Mouse (Mus musculus): Measurements from ENCODE around the gene Smoc2. TPM values are rescaled to one million over a fixed set of nuclear protein-coding genes. Genes with fewer than 3 reads are reported as not detected.

Gene Smoc2
- polyA plus RNA-seq, 1 experiment from 2014 or later = 0.92 TPM

DNA sequence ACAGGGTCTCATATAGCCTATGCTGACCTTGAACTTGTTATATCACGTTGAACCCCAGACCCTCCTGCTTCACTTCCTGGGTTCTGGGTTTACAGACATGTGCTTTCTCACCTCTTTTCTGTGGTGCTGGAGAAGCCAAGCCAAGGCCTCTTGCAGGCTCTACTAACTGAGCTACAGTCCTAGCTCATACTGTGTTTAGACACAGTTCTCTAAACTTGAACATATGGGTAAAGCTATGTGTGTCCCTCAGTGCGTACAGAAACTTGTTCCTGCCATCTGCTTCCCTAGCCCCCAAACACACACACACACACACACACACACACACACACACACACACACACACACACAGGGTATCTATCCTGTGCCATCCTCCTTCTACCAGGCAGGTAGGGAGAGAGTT lies 100.2 kb downstream of the Smoc2 start:
- no peak for ATAC-seq (ENCODE audit: low FRiP score, low TSS enrichment)
- WGBS = 94% methylated on average over 2 of the region's 2 CpGs

GRCm38 (mm10) chr17:14379966-14380365 lies 100.7 kb downstream of the Smoc2 start:
- Histone ChIP-seq H3K27me3 (ENCODE audit: control insufficient read depth, insufficient read depth, low read length) (no peaks in the 10 kb centered on the region), H3K4me3 (replicated peaks; ENCODE audit: low read depth, low read length) (no peak overlapping the region), H3K4me2 (ENCODE audit: low read length) (no peak overlapping the region), H3K36me3 (ENCODE audit: control insufficient read depth, insufficient read depth, low read length) (no peaks in the 10 kb centered on the region), H3K27ac (replicated peaks; ENCODE audit: low read depth, low read length) (no peak overlapping the region), H3K9me3 (ENCODE audit: control insufficient read depth, low read length) (no peaks in the 10 kb centered on the region), H3K4me1 (ENCODE audit: control insufficient read depth, insufficient read depth, low read length) (no peaks in the 10 kb centered on the region), H3K9ac (replicated peaks; ENCODE audit: low read length) (no peak overlapping the region)
- WGBS = 91% methylated on average over 3 of the region's 3 CpGs
- DNase-seq (no peak), ATAC-seq (ENCODE audit: low FRiP score, low TSS enrichment) (no peak)

More for the DNA sequence above, 100.2 kb downstream of the Smoc2 start:
- Histone ChIP-seq H3K36me3 (ENCODE audit: control insufficient read depth, insufficient read depth, low read length) (no peaks in the 10 kb centered on the region), H3K9ac (replicated peaks; ENCODE audit: low read length) (no peak overlapping the region), H3K4me2 (ENCODE audit: low read length) (no peak overlapping the region), H3K27me3 (ENCODE audit: control insufficient read depth, insufficient read depth, low read length) (no peaks in the 10 kb centered on the region), H3K9me3 (ENCODE audit: control insufficient read depth, low read length) (no peaks in the 10 kb centered on the region), H3K27ac (replicated peaks; ENCODE audit: low read depth, low read length) (no peak overlapping the region), H3K4me1 (ENCODE audit: control insufficient read depth, insufficient read depth, low read length) (no peaks in the 10 kb centered on the region), H3K4me3 (replicated peaks; ENCODE audit: low read depth, low read length) (no peak overlapping the region)
- DNase-seq = no peak

DNA sequence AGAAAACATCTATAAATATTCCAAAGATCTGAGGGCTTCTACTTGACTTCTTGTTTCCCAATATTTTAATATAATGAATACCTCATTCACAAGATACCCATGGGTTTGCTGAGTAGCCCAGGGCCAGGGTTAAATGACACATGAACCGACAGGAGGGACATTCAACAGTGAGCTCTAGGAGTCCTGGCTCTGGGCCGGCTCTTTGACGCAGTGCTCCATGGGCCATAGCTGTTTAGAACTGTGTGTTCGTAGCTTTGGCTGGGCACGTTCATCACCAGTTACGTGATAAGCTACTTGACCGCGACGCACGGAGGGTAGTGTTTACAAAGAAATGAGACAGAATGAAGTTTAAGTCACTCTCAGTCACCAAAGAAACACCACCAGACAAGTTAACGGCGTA lies 101.2 kb downstream of the Smoc2 start:
- no peak overlapping the region for H3K9ac ChIP-seq (replicated peaks; ENCODE audit: low read length)
- H3K27me3 ChIP-seq (ENCODE audit: control insufficient read depth, insufficient read depth, low read length) = no peaks in the 10 kb centered on the region
- no peaks in the 10 kb centered on the region for H3K36me3 ChIP-seq (ENCODE audit: control insufficient read depth, insufficient read depth, low read length)
- 89% methylated on average over 12 of the region's 12 CpGs for WGBS
- H3K4me1 ChIP-seq (ENCODE audit: control insufficient read depth, insufficient read depth, low read length) = no peaks in the 10 kb centered on the region
- no peak overlapping the region for H3K4me2 ChIP-seq (ENCODE audit: low read length)
- no peak overlapping the region for H3K4me3 ChIP-seq (replicated peaks; ENCODE audit: low read depth, low read length)
- H3K9me3 ChIP-seq (ENCODE audit: control insufficient read depth, low read length) = no peaks in the 10 kb centered on the region
- ATAC-seq (ENCODE audit: low FRiP score, low TSS enrichment) (no peak), DNase-seq (no peak)
- no peak overlapping the region for H3K27ac ChIP-seq (replicated peaks; ENCODE audit: low read depth, low read length)

- Histone ChIP-seq H3K27me3 (ENCODE audit: control insufficient read depth, insufficient read depth, low read length) (no peaks in the 10 kb centered on the region), H3K4me2 (ENCODE audit: low read length) (no peak overlapping the region), H3K9ac (replicated peaks; ENCODE audit: low read length) (no peak overlapping the region), H3K4me1 (ENCODE audit: control insufficient read depth, insufficient read depth, low read length) (no peaks in the 10 kb centered on the region), H3K36me3 (ENCODE audit: control insufficient read depth, insufficient read depth, low read length) (no peaks in the 10 kb centered on the region), H3K27ac (replicated peaks; ENCODE audit: low read depth, low read length) (no peak overlapping the region), H3K4me3 (replicated peaks; ENCODE audit: low read depth, low read length) (no peak overlapping the region), H3K9me3 (ENCODE audit: control insufficient read depth, low read length) (no peaks in the 10 kb centered on the region)
- no peak for ATAC-seq (ENCODE audit: low FRiP score, low TSS enrichment)
- 61% methylated on average over 7 of the region's 7 CpGs for WGBS
- DNase-seq = no peak
These were observed 102.2 kb downstream of the Smoc2 start for GRCm38 (mm10) chr17:14381482-14381881.

DNA sequence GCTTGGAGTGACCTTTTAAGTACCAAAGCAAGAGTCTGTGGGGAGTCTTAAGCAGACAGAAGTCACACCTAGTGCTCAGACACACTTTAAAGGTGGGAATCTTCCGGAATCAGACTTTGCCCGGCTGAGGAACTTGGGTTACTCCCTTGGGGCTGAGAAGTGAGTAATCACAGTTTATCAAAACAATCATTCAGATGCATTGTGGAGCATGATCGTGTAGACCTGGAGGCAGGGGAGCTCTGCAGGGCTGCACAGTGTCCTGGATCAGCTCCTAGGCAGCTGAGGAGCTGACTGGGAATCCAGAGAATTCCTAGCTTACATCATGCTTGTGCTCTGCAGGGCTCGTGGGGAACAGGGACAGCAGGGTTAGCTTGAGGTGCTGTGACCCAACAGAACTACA lies 104.7 kb downstream of the Smoc2 start:
- Histone ChIP-seq H3K4me3 (replicated peaks; ENCODE audit: low read depth, low read length) (no peak overlapping the region), H3K36me3 (ENCODE audit: control insufficient read depth, insufficient read depth, low read length) (no peaks in the 10 kb centered on the region), H3K9ac (replicated peaks; ENCODE audit: low read length) (no peak overlapping the region), H3K9me3 (ENCODE audit: control insufficient read depth, low read length) (no peaks in the 10 kb centered on the region), H3K27me3 (ENCODE audit: control insufficient read depth, insufficient read depth, low read length) (no peaks in the 10 kb centered on the region), H3K4me1 (ENCODE audit: control insufficient read depth, insufficient read depth, low read length) (no peaks in the 10 kb centered on the region), H3K4me2 (ENCODE audit: low read length) (no peak overlapping the region), H3K27ac (replicated peaks; ENCODE audit: low read depth, low read length) (no peak overlapping the region)
- 84% methylated on average over 4 of the region's 4 CpGs for WGBS
- ATAC-seq (ENCODE audit: low FRiP score, low TSS enrichment) = no peak
- DNase-seq = no peak

DNA sequence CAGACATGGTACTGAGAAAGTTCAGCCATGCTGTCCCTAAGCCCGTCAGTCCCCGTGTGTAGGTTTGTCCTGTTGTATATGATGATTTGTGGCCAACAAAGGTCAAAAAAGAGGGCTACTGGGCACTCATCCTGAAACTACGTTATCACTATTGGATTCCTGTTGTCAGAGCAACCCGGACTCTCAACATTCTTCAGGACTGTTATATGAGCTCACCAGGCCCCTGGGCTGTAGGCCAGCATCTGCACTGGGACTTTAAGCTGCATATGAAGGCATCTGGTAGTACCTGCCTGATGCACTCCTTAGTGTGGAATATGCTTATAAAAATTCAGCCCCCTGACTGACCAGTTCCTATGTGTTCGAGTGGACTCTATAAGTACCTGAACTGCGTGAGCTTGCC lies 105.7 kb downstream of the Smoc2 start:
- H3K4me3 ChIP-seq (replicated peaks; ENCODE audit: low read depth, low read length) = no peak overlapping the region
- no peak overlapping the region for H3K4me2 ChIP-seq (ENCODE audit: low read length)
- H3K27ac ChIP-seq (replicated peaks; ENCODE audit: low read depth, low read length) = no peak overlapping the region
- ATAC-seq (ENCODE audit: low FRiP score, low TSS enrichment) = no peak
- no peaks in the 10 kb centered on the region for H3K4me1 ChIP-seq (ENCODE audit: control insufficient read depth, insufficient read depth, low read length)
- no peaks in the 10 kb centered on the region for H3K9me3 ChIP-seq (ENCODE audit: control insufficient read depth, low read length)
- H3K9ac ChIP-seq (replicated peaks; ENCODE audit: low read length) = no peak overlapping the region
- no peaks in the 10 kb centered on the region for H3K36me3 ChIP-seq (ENCODE audit: control insufficient read depth, insufficient read depth, low read length)
- 92% methylated on average over 6 of the region's 6 CpGs for WGBS
- H3K27me3 ChIP-seq (ENCODE audit: control insufficient read depth, insufficient read depth, low read length) = no peaks in the 10 kb centered on the region
- no peak for DNase-seq

DNA sequence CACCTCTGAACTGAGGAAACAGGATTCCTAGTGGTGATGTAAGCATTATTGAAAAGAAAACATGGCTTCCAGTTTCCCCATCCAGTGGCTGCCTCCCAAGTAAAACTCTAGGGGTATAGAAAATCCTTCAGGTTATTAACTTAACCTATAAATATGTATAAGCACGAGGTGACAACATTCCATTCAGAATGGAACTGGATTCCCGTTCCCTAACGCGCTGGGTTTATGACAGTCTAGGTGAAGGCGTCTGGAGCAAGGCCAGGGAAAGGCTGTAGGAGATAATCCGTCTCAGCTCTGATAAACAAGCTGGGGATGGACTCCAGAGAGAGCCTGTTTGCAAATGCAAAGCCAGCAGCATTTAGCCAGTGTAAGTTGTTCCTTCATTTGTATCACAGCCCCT lies 108.0 kb downstream of the Smoc2 start:
- DNase-seq = peak; percentile 50
- Histone ChIP-seq H3K9me3 (ENCODE audit: control insufficient read depth, low read length) (no peaks in the 10 kb centered on the region), H3K27ac (replicated peaks; ENCODE audit: low read depth, low read length) (no peak overlapping the region), H3K4me1 (ENCODE audit: control insufficient read depth, insufficient read depth, low read length) (no peaks in the 10 kb centered on the region), H3K4me3 (replicated peaks; ENCODE audit: low read depth, low read length) (no peak overlapping the region), H3K9ac (replicated peaks; ENCODE audit: low read length) (no peak overlapping the region), H3K4me2 (ENCODE audit: low read length) (no peak overlapping the region), H3K36me3 (ENCODE audit: control insufficient read depth, insufficient read depth, low read length) (no peaks in the 10 kb centered on the region), H3K27me3 (ENCODE audit: control insufficient read depth, insufficient read depth, low read length) (no peaks in the 10 kb centered on the region)
- no peak; the same call in 1 of the 2 replicates for ATAC-seq (ENCODE audit: low FRiP score, low TSS enrichment)
- 39% methylated on average over 6 of the region's 6 CpGs for WGBS

- ATAC-seq (ENCODE audit: low FRiP score, low TSS enrichment) (no peak), DNase-seq (no peak)
- no peaks in the 10 kb centered on the region for H3K27me3 ChIP-seq (ENCODE audit: control insufficient read depth, insufficient read depth, low read length)
- no peaks in the 10 kb centered on the region for H3K36me3 ChIP-seq (ENCODE audit: control insufficient read depth, insufficient read depth, low read length)
- H3K4me2 ChIP-seq (ENCODE audit: low read length) = no peak overlapping the region
- no peak overlapping the region for H3K9ac ChIP-seq (replicated peaks; ENCODE audit: low read length)
- no peak overlapping the region for H3K27ac ChIP-seq (replicated peaks; ENCODE audit: low read depth, low read length)
- H3K9me3 ChIP-seq (ENCODE audit: control insufficient read depth, low read length) = no peaks in the 10 kb centered on the region
- 90% methylated on average over 2 of the region's 2 CpGs for WGBS
- no peaks in the 10 kb centered on the region for H3K4me1 ChIP-seq (ENCODE audit: control insufficient read depth, insufficient read depth, low read length)
- no peak overlapping the region for H3K4me3 ChIP-seq (replicated peaks; ENCODE audit: low read depth, low read length)
These were observed 113.1 kb downstream of the Smoc2 start for GRCm38 (mm10) chr17:14392443-14392842.

DNA sequence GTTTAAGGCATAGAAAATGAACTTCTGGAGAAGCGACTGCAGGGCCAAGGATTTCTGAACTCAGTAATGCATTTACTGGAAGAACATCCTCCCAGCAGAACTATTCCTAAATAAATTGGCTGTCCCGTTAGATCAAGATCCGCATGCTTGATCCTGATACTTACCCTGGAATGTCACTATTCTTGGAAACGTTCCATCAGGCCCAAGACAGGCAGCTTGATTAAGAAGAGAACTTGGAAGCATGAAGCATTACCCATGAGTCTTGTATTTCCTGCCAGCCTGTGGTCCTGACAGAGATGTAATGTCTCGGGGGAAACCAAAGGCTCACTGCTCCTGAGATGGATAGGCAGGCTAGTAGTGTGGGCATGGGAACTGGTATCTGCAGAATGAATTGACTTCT lies 115.6 kb downstream of the Smoc2 start:
- no peak for ATAC-seq (ENCODE audit: low FRiP score, low TSS enrichment)
- no peak for DNase-seq
- H3K9ac ChIP-seq (replicated peaks; ENCODE audit: low read length) = no peak overlapping the region
- H3K27me3 ChIP-seq (ENCODE audit: control insufficient read depth, insufficient read depth, low read length) = no peaks in the 10 kb centered on the region
- H3K4me3 ChIP-seq (replicated peaks; ENCODE audit: low read depth, low read length) = no peak overlapping the region
- H3K9me3 ChIP-seq (ENCODE audit: control insufficient read depth, low read length) = no peaks in the 10 kb centered on the region
- H3K4me2 ChIP-seq (ENCODE audit: low read length) = no peak overlapping the region
- H3K36me3 ChIP-seq (ENCODE audit: control insufficient read depth, insufficient read depth, low read length) = no peaks in the 10 kb centered on the region
- 82% methylated on average over 5 of the region's 5 CpGs for WGBS
- no peaks in the 10 kb centered on the region for H3K4me1 ChIP-seq (ENCODE audit: control insufficient read depth, insufficient read depth, low read length)
- no peak overlapping the region for H3K27ac ChIP-seq (replicated peaks; ENCODE audit: low read depth, low read length)

Data from midbrain, embryonic 14.5 days (tissue).